Mouse (Mus musculus) heart, embryonic 16.5 days (tissue): ENCODE measurements around the gene Zcchc8. TPM values are rescaled to one million over a fixed set of nuclear protein-coding genes. Genes with fewer than 3 reads are reported as not detected.

Experiments
- ATAC-seq: fragments of 200-750 bp; cut with Nextera tagmentation; replicated peaks from 2 replicates; pipeline ENCODE4 v1.8.0; 2017; ENCODE audit warnings: moderate number of reproducible peaks; ENCODE audit not compliant: insufficient read depth, low FRiP score; ENCODE audit errors: extremely low read depth
- H3K27ac ChIP-seq: fragments of 300-500 bp; sonication (generic); 2 replicates; pipeline ENCODE4 v1.5.1; 2014; ENCODE audit warnings: mild to moderate bottlenecking, low read length, control low read depth, moderate library complexity
- H3K27me3 ChIP-seq: fragments of 300-500 bp; sonication (generic); 2 replicates; pipeline ENCODE4 v1.6.1; 2014; ENCODE audit warnings: low read length, mixed read lengths; ENCODE audit not compliant: control insufficient read depth, insufficient read depth
- H3K36me3 ChIP-seq: fragments of 300-500 bp; sonication (generic); 2 replicates; pipeline ENCODE4 v1.6.1; 2014; ENCODE audit not compliant: control insufficient read depth, insufficient read depth
- H3K4me1 ChIP-seq: fragments of 300-500 bp; sonication (generic); 2 replicates; pipeline ENCODE4 v1.6.1; 2014; ENCODE audit warnings: low read length, mixed read lengths; ENCODE audit not compliant: control insufficient read depth, insufficient read depth
- H3K4me2 ChIP-seq: fragments of 300-500 bp; sonication (generic); 2 replicates; pipeline ENCODE4 v1.6.1; 2014; ENCODE audit warnings: low read depth, mild to moderate bottlenecking, control low read depth, low read length
- H3K4me3 ChIP-seq: fragments of 300-500 bp; sonication (generic); 2 replicates; pipeline ENCODE4 v1.5.1; 2014; ENCODE audit warnings: mild to moderate bottlenecking, control low read depth, low read length
- H3K9ac ChIP-seq: fragments of 300-500 bp; sonication (generic); 2 replicates; pipeline ENCODE4 v1.6.1; 2014; ENCODE audit warnings: low read length, control low read depth
- H3K9me3 ChIP-seq: fragments of 300-500 bp; sonication (generic); replicated peaks from 2 replicates; pipeline ENCODE4 v1.6.1; 2016; ENCODE audit warnings: low read length; ENCODE audit not compliant: control insufficient read depth
- WGBS: fragments of 180-500 bp; shearing (Covaris S2); extraction: QIAGEN DNeasy Blood & Tissue Kit; methylation state at CpG from one replicate; pipeline ENCODE4 v1.1.7; 2014; 5-methylcytosine and 5-hydroxymethylcytosine counted together
- polyA plus RNA-seq: library from polyadenylated mRNA; unstranded; fragments of >200 nt; fragmentation: Nextera tagmentation; extraction: Ambion mirVana; gene quantifications from 2 replicates; pipeline ENCODE4 v1.2.1, GENCODE M21; 2015

Gene Zcchc8
- polyA plus RNA-seq, 1 experiment from 2014 or later: 58.5 TPM

- no peak for ATAC-seq
- Histone ChIP-seq H3K9me3 (no peaks in the 10 kb centered on the region), H3K36me3 (no peaks in the 10 kb centered on the region), H3K4me2 (no peak overlapping the region), H3K27me3 (no peaks in the 10 kb centered on the region), H3K27ac (0 out of 2 replicates have a peak overlapping the region, but pooled peaks have one; percentile 13), H3K4me3 (no peak overlapping the region), H3K4me1 (peaks cover 29% of the 10 kb centered on the region), H3K9ac (no peak overlapping the region)
- 69% methylated on average over 9 of the region's 9 CpGs for WGBS
Observed at GRCm38 (mm10) chr5:123675717-123676116, 45.2 kb downstream of the Zcchc8 start.

- 0 out of 2 replicates have a peak, but pooled peaks have one; percentile 52 for ATAC-seq
- 9% methylated on average over 3 of the region's 3 CpGs for WGBS
Observed at GRCm38 (mm10) chr5:123675221-123675620, 45.7 kb downstream of the Zcchc8 start.

GRCm38 (mm10) chr5:123671473-123671820, 49.5 kb downstream of the Zcchc8 start:
- Histone ChIP-seq H3K9me3 (no peaks in the 10 kb centered on the region), H3K4me3 (no peak overlapping the region), H3K36me3 (no peaks in the 10 kb centered on the region), H3K27ac (peak overlapping the region; percentile 51; the same call in 1 of the 2 replicates), H3K4me1 (peaks cover 41% of the 10 kb centered on the region), H3K27me3 (no peaks in the 10 kb centered on the region), H3K9ac (no peak overlapping the region), H3K4me2 (peak overlapping the region; percentile 17; the same call in 1 of the 2 replicates)
- no peak for ATAC-seq
- WGBS: 81% methylated on average over 3 of the region's 3 CpGs

More at GRCm38 (mm10) chr5:123675221-123675620, 45.7 kb downstream of the Zcchc8 start:
- Histone ChIP-seq H3K4me1 (peaks cover 33% of the 10 kb centered on the region), H3K27ac (peak overlapping the region; percentile 35; the same call in 1 of the 2 replicates), H3K4me2 (no peak overlapping the region), H3K36me3 (no peaks in the 10 kb centered on the region), H3K9me3 (no peaks in the 10 kb centered on the region), H3K4me3 (no peak overlapping the region), H3K27me3 (no peaks in the 10 kb centered on the region), H3K9ac (no peak overlapping the region)

- H3K4me3 ChIP-seq: no peak overlapping the region
- no peaks in the 10 kb centered on the region for H3K36me3 ChIP-seq
- no peak overlapping the region for H3K9ac ChIP-seq
Observed at GRCm38 (mm10) chr5:123670800-123671472, 50.0 kb downstream of the Zcchc8 start.

GRCm38 (mm10) chr5:123669991-123670799, 50.7 kb downstream of the Zcchc8 start:
- no peaks in the 10 kb centered on the region for H3K36me3 ChIP-seq
- H3K4me1 ChIP-seq: peaks cover 41% of the 10 kb centered on the region
- H3K4me2 ChIP-seq: peak overlapping the region; percentile 17
- WGBS: 64% methylated on average over 9 of the region's 9 CpGs
- no peak for ATAC-seq
- H3K4me3 ChIP-seq: no peak overlapping the region
- H3K9ac ChIP-seq: no peak overlapping the region
- H3K27ac ChIP-seq: peak overlapping the region; percentile 51
- no peaks in the 10 kb centered on the region for H3K27me3 ChIP-seq
- no peaks in the 10 kb centered on the region for H3K9me3 ChIP-seq

More at GRCm38 (mm10) chr5:123670800-123671472, 50.0 kb downstream of the Zcchc8 start:
- WGBS: 29% methylated on average over 14 of the region's 14 CpGs
- peak; percentile 42; the same call in 1 of the 2 replicates for ATAC-seq
- Histone ChIP-seq H3K9me3 (no peaks in the 10 kb centered on the region), H3K27ac (peak overlapping the region; percentile 51), H3K4me1 (peaks cover 42% of the 10 kb centered on the region), H3K4me2 (peak overlapping the region; percentile 17), H3K27me3 (no peaks in the 10 kb centered on the region)

- no peaks in the 10 kb centered on the region for H3K36me3 ChIP-seq
- H3K9me3 ChIP-seq: no peaks in the 10 kb centered on the region
- H3K4me3 ChIP-seq: no peak overlapping the region
- H3K4me2 ChIP-seq: no peak overlapping the region
- H3K9ac ChIP-seq: no peak overlapping the region
- H3K4me1 ChIP-seq: peaks cover 47% of the 10 kb centered on the region
- no peak for ATAC-seq
- H3K27ac ChIP-seq: peak overlapping the region; percentile 10; the same call in 1 of the 2 replicates
- no peaks in the 10 kb centered on the region for H3K27me3 ChIP-seq
- WGBS: 49% methylated on average over 12 of the region's 12 CpGs
Observed at GRCm38 (mm10) chr5:123667915-123668314, 53.0 kb downstream of the Zcchc8 start.

- H3K27me3 ChIP-seq: no peaks in the 10 kb centered on the region
- WGBS: 64% methylated on average over 7 of the region's 7 CpGs
- H3K9ac ChIP-seq: no peak overlapping the region
- no peaks in the 10 kb centered on the region for H3K36me3 ChIP-seq
- no peak for ATAC-seq
- peaks cover 56% of the 10 kb centered on the region for H3K4me1 ChIP-seq
- no peak overlapping the region for H3K4me2 ChIP-seq
- H3K9me3 ChIP-seq: no peaks in the 10 kb centered on the region
- H3K4me3 ChIP-seq: no peak overlapping the region
- peak overlapping the region; percentile 74 for H3K27ac ChIP-seq
Observed at GRCm38 (mm10) chr5:123665956-123666355, 54.9 kb downstream of the Zcchc8 start.

- peaks cover 63% of the 10 kb centered on the region for H3K4me1 ChIP-seq
- no peak overlapping the region; the same call in 1 of the 2 replicates for H3K27ac ChIP-seq
- WGBS: 60% methylated on average over 7 of the region's 7 CpGs
- H3K9me3 ChIP-seq: no peaks in the 10 kb centered on the region
- H3K9ac ChIP-seq: no peak overlapping the region; the same call in 1 of the 2 replicates
- no peak overlapping the region for H3K4me3 ChIP-seq
- no peak for ATAC-seq
- no peak overlapping the region for H3K4me2 ChIP-seq
- H3K36me3 ChIP-seq: no peaks in the 10 kb centered on the region
- H3K27me3 ChIP-seq: no peaks in the 10 kb centered on the region
Observed at GRCm38 (mm10) chr5:123664329-123664728, 56.6 kb downstream of the Zcchc8 start.

- Histone ChIP-seq H3K36me3 (no peaks in the 10 kb centered on the region), H3K9me3 (no peaks in the 10 kb centered on the region), H3K27me3 (no peaks in the 10 kb centered on the region), H3K4me1 (peaks cover 60% of the 10 kb centered on the region), H3K9ac (peak overlapping the region; percentile 65), H3K4me2 (peak overlapping the region; percentile 47), H3K4me3 (peak overlapping the region; percentile 2; the same call in 1 of the 2 replicates), H3K27ac (peak overlapping the region; percentile 99)
- 5% methylated on average over 9 of the region's 9 CpGs for WGBS
- ATAC-seq: peak; percentile 83
Observed at GRCm38 (mm10) chr5:123662059-123662458, 58.8 kb downstream of the Zcchc8 start.
